Mouse (Mus musculus): ENCODE measurements at regions not wholly inside any gene's neighbourhood (a gene's known extent, or its start where the extent isn't known, plus 50 kb on each side); places are given as distances from the start of the nearest gene placed in this dataset.

- Histone ChIP-seq H3K27ac (ENCODE audit: low read length) (no peak overlapping the region), H3K4me1 (ENCODE audit: control insufficient read depth, insufficient read depth, low read length) (no peaks in the 10 kb centered on the region), H3K36me3 (ENCODE audit: control insufficient read depth, insufficient read depth, low read length) (no peaks in the 10 kb centered on the region), H3K4me2 (ENCODE audit: low read depth, low read length) (no peak overlapping the region), H3K9me3 (ENCODE audit: control insufficient read depth, low read length) (no peaks in the 10 kb centered on the region), H3K27me3 (replicated peaks; ENCODE audit: control insufficient read depth, insufficient read depth, low read length) (no peaks in the 10 kb centered on the region), H3K9ac (ENCODE audit: low read depth, low read length) (no peak overlapping the region), H3K4me3 (ENCODE audit: low read length) (no peak overlapping the region)
- no peak for ATAC-seq
- WGBS: 75% methylated on average over 2 of the region's 2 CpGs
Observed at GRCm38 (mm10) chr2:83224018-83224417, 280.6 kb downstream of the Fsip2 start.

- 75% methylated on average over 5 of the region's 5 CpGs for WGBS
- no peaks in the 10 kb centered on the region for H3K27me3 ChIP-seq (replicated peaks; ENCODE audit: control insufficient read depth, insufficient read depth, low read length)
- H3K27ac ChIP-seq (ENCODE audit: low read length): no peak overlapping the region
- no peak overlapping the region for H3K4me2 ChIP-seq (ENCODE audit: low read depth, low read length)
- no peaks in the 10 kb centered on the region for H3K9me3 ChIP-seq (ENCODE audit: control insufficient read depth, low read length)
- no peak for ATAC-seq
- no peak overlapping the region for H3K9ac ChIP-seq (ENCODE audit: low read depth, low read length)
- H3K36me3 ChIP-seq (ENCODE audit: control insufficient read depth, insufficient read depth, low read length): no peaks in the 10 kb centered on the region
- no peak overlapping the region for H3K4me3 ChIP-seq (ENCODE audit: low read length)
- no peaks in the 10 kb centered on the region for H3K4me1 ChIP-seq (ENCODE audit: control insufficient read depth, insufficient read depth, low read length)
Observed at GRCm38 (mm10) chr2:83226198-83226597, 282.8 kb downstream of the Fsip2 start.

GRCm38 (mm10) chr2:83251173-83252101 is 308.0 kb downstream of the Fsip2 start:
- WGBS: 27% methylated on average over 6 of the region's 6 CpGs
- Histone ChIP-seq H3K36me3 (ENCODE audit: control insufficient read depth, insufficient read depth, low read length) (no peaks in the 10 kb centered on the region), H3K27ac (ENCODE audit: low read length) (no peak overlapping the region), H3K9ac (ENCODE audit: low read depth, low read length) (no peak overlapping the region), H3K4me2 (ENCODE audit: low read depth, low read length) (no peak overlapping the region), H3K4me3 (ENCODE audit: low read length) (no peak overlapping the region), H3K27me3 (replicated peaks; ENCODE audit: control insufficient read depth, insufficient read depth, low read length) (no peaks in the 10 kb centered on the region), H3K9me3 (ENCODE audit: control insufficient read depth, low read length) (no peaks in the 10 kb centered on the region), H3K4me1 (ENCODE audit: control insufficient read depth, insufficient read depth, low read length) (0 out of 2 replicates have a peak, but pooled peaks cover 5% of the 10 kb centered on the region)
- ATAC-seq: peak; percentile 96

- H3K9ac ChIP-seq (ENCODE audit: low read depth, low read length): no peak overlapping the region
- no peak for ATAC-seq
- no peak overlapping the region for H3K27ac ChIP-seq (ENCODE audit: low read length)
- H3K4me1 ChIP-seq (ENCODE audit: control insufficient read depth, insufficient read depth, low read length): 0 out of 2 replicates have a peak, but pooled peaks cover under 1% of the 10 kb centered on the region
- WGBS: 74% methylated on average over 2 of the region's 2 CpGs
- no peaks in the 10 kb centered on the region for H3K27me3 ChIP-seq (replicated peaks; ENCODE audit: control insufficient read depth, insufficient read depth, low read length)
- H3K9me3 ChIP-seq (ENCODE audit: control insufficient read depth, low read length): no peaks in the 10 kb centered on the region
- H3K4me3 ChIP-seq (ENCODE audit: low read length): no peak overlapping the region
- no peak overlapping the region for H3K4me2 ChIP-seq (ENCODE audit: low read depth, low read length)
- H3K36me3 ChIP-seq (ENCODE audit: control insufficient read depth, insufficient read depth, low read length): no peaks in the 10 kb centered on the region
Observed at GRCm38 (mm10) chr2:83256811-83257321, 313.4 kb downstream of the Fsip2 start.

- no peak overlapping the region for H3K27ac ChIP-seq (ENCODE audit: low read length)
- H3K27me3 ChIP-seq (replicated peaks; ENCODE audit: control insufficient read depth, insufficient read depth, low read length): no peaks in the 10 kb centered on the region
- no peaks in the 10 kb centered on the region for H3K4me1 ChIP-seq (ENCODE audit: control insufficient read depth, insufficient read depth, low read length)
- H3K4me3 ChIP-seq (ENCODE audit: low read length): no peak overlapping the region
- no peaks in the 10 kb centered on the region for H3K9me3 ChIP-seq (ENCODE audit: control insufficient read depth, low read length)
- H3K9ac ChIP-seq (ENCODE audit: low read depth, low read length): no peak overlapping the region
- no peak for ATAC-seq
- WGBS: 74% methylated on average over 3 of the region's 3 CpGs
- no peaks in the 10 kb centered on the region for H3K36me3 ChIP-seq (ENCODE audit: control insufficient read depth, insufficient read depth, low read length)
- no peak overlapping the region for H3K4me2 ChIP-seq (ENCODE audit: low read depth, low read length)
Observed at GRCm38 (mm10) chr2:83258613-83259012, 315.2 kb downstream of the Fsip2 start.

GRCm38 (mm10) chr2:83303515-83303914 is 340.7 kb upstream of the Zc3h15 start:
- no peaks in the 10 kb centered on the region for H3K27me3 ChIP-seq (replicated peaks; ENCODE audit: control insufficient read depth, insufficient read depth, low read length)
- no peak overlapping the region for H3K4me2 ChIP-seq (ENCODE audit: low read depth, low read length)
- 63% methylated on average over 8 of the region's 8 CpGs for WGBS
- ATAC-seq: no peak
- no peaks in the 10 kb centered on the region for H3K9me3 ChIP-seq (ENCODE audit: control insufficient read depth, low read length)
- no peak overlapping the region for H3K9ac ChIP-seq (ENCODE audit: low read depth, low read length)
- H3K36me3 ChIP-seq (ENCODE audit: control insufficient read depth, insufficient read depth, low read length): no peaks in the 10 kb centered on the region
- no peaks in the 10 kb centered on the region for H3K4me1 ChIP-seq (ENCODE audit: control insufficient read depth, insufficient read depth, low read length)
- H3K4me3 ChIP-seq (ENCODE audit: low read length): no peak overlapping the region
- no peak overlapping the region for H3K27ac ChIP-seq (ENCODE audit: low read length)

- H3K36me3 ChIP-seq (ENCODE audit: control insufficient read depth, insufficient read depth, low read length): no peaks in the 10 kb centered on the region
- no peak overlapping the region for H3K4me2 ChIP-seq (ENCODE audit: low read depth, low read length)
- no peak overlapping the region for H3K9ac ChIP-seq (ENCODE audit: low read depth, low read length)
- no peaks in the 10 kb centered on the region for H3K27me3 ChIP-seq (replicated peaks; ENCODE audit: control insufficient read depth, insufficient read depth, low read length)
- H3K27ac ChIP-seq (ENCODE audit: low read length): no peak overlapping the region
- WGBS: 58% methylated on average over 5 of the region's 5 CpGs
- no peaks in the 10 kb centered on the region for H3K4me1 ChIP-seq (ENCODE audit: control insufficient read depth, insufficient read depth, low read length)
- no peak overlapping the region for H3K4me3 ChIP-seq (ENCODE audit: low read length)
- ATAC-seq: no peak
- no peaks in the 10 kb centered on the region for H3K9me3 ChIP-seq (ENCODE audit: control insufficient read depth, low read length)
Observed at GRCm38 (mm10) chr2:83332056-83332769, 312.0 kb upstream of the Zc3h15 start.

GRCm38 (mm10) chr2:83332770-83333157 is 311.5 kb upstream of the Zc3h15 start:
- Histone ChIP-seq H3K27me3 (replicated peaks; ENCODE audit: control insufficient read depth, insufficient read depth, low read length) (no peaks in the 10 kb centered on the region), H3K9me3 (ENCODE audit: control insufficient read depth, low read length) (no peaks in the 10 kb centered on the region), H3K27ac (ENCODE audit: low read length) (no peak overlapping the region), H3K36me3 (ENCODE audit: control insufficient read depth, insufficient read depth, low read length) (no peaks in the 10 kb centered on the region), H3K4me1 (ENCODE audit: control insufficient read depth, insufficient read depth, low read length) (no peaks in the 10 kb centered on the region), H3K4me2 (ENCODE audit: low read depth, low read length) (no peak overlapping the region), H3K4me3 (ENCODE audit: low read length) (no peak overlapping the region), H3K9ac (ENCODE audit: low read depth, low read length) (no peak overlapping the region)
- ATAC-seq: no peak
- 29% methylated on average over 5 of the region's 5 CpGs for WGBS

- H3K9ac ChIP-seq (ENCODE audit: low read depth, low read length): no peak overlapping the region
- 23% methylated on average over 4 of the region's 4 CpGs for WGBS
- H3K4me3 ChIP-seq (ENCODE audit: low read length): no peak overlapping the region
- H3K4me1 ChIP-seq (ENCODE audit: control insufficient read depth, insufficient read depth, low read length): no peaks in the 10 kb centered on the region
- no peaks in the 10 kb centered on the region for H3K36me3 ChIP-seq (ENCODE audit: control insufficient read depth, insufficient read depth, low read length)
- no peaks in the 10 kb centered on the region for H3K9me3 ChIP-seq (ENCODE audit: control insufficient read depth, low read length)
- ATAC-seq: no peak
- no peak overlapping the region for H3K27ac ChIP-seq (ENCODE audit: low read length)
- H3K27me3 ChIP-seq (replicated peaks; ENCODE audit: control insufficient read depth, insufficient read depth, low read length): no peaks in the 10 kb centered on the region
- no peak overlapping the region for H3K4me2 ChIP-seq (ENCODE audit: low read depth, low read length)
Observed at GRCm38 (mm10) chr2:83337364-83337763, 306.9 kb upstream of the Zc3h15 start.
